Mouse (Mus musculus) layer of hippocampus, postnatal 10 days (tissue): ENCODE results near the gene Blvrb. TPM values are rescaled to one million over a fixed set of nuclear protein-coding genes. Genes with fewer than 3 reads are reported as not detected.

Experiments
- DNase-seq, 2 experiments: peaks; one replicate each; pipeline ENCODE4 v3.0.0; 2021; ENCODE audit warnings: low spot score in 2 of 2
- long read RNA-seq: library from polyadenylated mRNA; stranded (forward); transcript quantifications from one replicate; pipeline ENCODE4 v2.0.0, GENCODE M21; 2023
- total RNA-seq, 2 experiments: library from RNA; stranded (reverse); gene quantifications; 2 replicates each; pipeline ENCODE4 v1.2.3; 2021

Blvrb gene
- 10 to 100 TPM; 16.5 to 17.1 TPM for total RNA-seq
- long read RNA-seq, transcript Blvrb-201 (5 exons, 1,028 nt): major isoform, 17 of 17 reads
- long read RNA-seq, partial matches to known transcripts: 0 of 17 reads
- long read RNA-seq, other reads (novel, unspliced or antisense): 0 of 17 reads

DNA sequence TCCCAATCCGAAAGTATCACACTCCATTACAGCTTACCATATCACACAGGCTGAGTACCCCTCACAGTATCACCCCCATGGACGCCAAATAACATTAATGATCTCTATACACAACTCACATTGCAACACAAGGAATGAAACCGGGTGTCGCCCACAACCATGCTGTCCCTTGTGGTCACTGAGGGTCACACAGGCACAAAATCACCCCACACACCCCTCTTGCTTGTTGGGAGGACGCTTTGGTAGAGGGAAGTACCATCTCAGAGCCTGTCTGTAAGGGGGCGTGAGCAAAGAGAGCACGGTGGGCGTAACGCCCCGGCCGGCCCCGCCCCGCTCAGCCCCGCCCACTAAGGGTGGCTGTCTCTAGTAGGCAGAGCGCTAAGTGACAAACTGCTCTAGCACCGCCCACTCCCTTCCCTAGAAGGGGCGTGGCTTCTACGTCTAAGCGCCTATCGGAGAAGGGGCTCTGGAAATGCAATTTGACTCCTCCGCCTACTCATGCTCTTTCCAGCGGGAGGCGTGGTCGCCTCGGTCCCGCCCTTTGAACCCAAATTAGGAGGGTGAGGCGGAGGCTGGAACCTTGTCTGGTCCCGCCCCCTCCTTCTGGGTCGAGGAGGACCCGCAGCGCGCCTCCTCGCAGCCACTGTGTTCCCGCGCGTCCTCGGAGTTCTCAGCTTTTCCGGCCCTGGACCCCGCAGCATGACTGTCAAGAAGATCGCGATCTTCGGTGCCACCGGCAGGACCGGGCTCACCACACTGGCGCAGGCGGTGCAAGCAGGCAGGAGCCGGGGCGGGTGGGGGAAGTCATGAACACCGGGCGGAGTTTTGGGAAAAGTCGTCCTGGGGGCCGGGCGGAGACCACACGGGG is at the start of gene Blvrb, which contains the start of gene Sptbn4:
TSS of gene Blvrb (plus strand) at position 560 of the 868 bp plus-strand sequence.
TSS of gene Sptbn4 (minus strand) at position 268 of the 868 bp plus-strand sequence.
- peak; percentile 96 for DNase-seq

DNA sequence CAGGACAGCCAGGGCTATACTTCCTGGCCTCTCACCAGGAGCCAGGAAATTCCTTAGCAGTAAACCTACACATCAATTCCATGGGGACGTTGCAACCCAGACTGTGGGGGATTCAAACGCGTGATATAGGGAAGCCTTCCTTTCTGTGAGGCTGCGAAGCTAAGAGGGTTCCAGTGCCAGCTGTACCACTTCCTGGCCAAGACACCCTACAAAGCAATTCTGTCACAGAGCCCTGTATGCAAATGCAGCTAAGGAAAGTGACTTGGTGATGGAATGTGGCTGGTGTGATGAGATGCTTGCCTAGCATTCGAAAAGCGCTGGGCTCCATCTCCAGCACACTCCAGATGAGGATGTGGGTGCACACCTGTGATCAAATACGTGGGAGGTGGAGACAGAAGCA is 47.2 kb upstream of the Blvrb start:
- no peak for DNase-seq

DNA sequence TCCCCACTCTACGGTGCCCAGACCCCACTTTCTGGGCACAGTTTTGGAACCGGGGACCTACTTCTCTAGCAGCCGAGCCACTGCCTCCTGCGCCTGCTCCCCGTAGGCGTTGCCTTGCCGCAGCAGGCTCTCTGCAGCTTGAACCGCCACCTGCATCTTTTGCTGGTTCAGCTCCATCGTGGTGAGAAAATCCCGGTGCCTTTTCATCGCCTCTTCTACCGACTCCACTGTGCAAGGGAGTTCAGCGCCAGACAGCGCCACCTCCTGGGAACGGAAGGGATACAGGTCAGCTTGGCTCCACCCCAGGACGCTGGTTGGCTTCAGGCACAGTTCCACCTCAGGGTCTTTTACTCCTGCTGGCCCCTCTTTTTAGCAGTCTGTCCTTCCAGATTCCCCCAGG is 45.1 kb upstream of the Blvrb start:
- DNase-seq: peak; percentile 77 to 79

- peak in 1 of 2 experiments; percentile 29 for DNase-seq
These were observed 43.4 kb upstream of the Blvrb start for GRCm38 (mm10) chr7:27404203-27404942.

- no peak for DNase-seq
These were observed 41.3 kb upstream of the Blvrb start for GRCm38 (mm10) chr7:27406481-27406880.

GRCm38 (mm10) chr7:27407816-27408215 is 40.0 kb upstream of the Blvrb start:
- no peak for DNase-seq

DNA sequence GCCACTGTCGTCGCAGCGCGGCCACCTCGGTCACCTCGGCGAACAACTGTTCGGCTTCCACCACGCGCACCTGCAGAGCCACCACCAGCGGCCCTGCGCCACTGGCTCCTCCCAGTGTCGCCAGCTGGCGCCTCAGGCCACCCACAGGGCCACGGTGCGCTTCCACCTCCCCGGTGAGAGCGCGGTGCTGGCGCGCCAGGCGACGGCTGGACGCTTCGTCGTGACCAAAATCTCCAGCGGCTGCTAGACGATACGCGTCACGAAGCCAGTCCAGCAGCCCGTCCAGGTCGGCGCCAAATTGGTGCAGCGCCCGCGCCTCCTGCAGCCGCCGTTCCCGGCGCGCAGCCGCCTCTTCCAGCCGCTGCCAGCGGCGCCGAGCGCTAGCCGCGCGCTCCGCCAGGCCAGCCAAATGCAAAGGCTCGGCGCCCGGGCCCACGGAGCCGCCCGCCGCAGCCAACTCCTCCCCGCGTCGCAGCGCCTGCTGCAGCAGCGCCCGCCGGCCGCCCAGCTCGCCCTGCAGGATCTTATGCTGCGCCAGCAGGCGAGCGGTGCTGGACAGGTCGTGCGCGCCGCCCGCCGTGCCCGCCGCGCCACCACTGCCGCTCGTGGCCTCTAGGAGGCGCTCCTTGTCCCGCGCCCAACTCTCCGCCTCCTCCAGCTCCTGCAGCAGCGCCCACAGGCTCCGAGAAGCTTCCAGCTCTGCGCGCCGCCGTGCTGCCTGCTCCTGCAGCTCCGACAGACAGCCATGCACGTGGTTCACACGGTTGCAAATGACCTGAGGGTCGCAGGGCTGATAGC is 39.2 kb upstream of the Blvrb start:
- DNase-seq: peak; percentile 77 to 86

GRCm38 (mm10) chr7:27417151-27417550 is 30.6 kb upstream of the Blvrb start:
- no peak for DNase-seq

- no peak for DNase-seq
These were observed 28.7 kb upstream of the Blvrb start for GRCm38 (mm10) chr7:27419101-27419500.

DNA sequence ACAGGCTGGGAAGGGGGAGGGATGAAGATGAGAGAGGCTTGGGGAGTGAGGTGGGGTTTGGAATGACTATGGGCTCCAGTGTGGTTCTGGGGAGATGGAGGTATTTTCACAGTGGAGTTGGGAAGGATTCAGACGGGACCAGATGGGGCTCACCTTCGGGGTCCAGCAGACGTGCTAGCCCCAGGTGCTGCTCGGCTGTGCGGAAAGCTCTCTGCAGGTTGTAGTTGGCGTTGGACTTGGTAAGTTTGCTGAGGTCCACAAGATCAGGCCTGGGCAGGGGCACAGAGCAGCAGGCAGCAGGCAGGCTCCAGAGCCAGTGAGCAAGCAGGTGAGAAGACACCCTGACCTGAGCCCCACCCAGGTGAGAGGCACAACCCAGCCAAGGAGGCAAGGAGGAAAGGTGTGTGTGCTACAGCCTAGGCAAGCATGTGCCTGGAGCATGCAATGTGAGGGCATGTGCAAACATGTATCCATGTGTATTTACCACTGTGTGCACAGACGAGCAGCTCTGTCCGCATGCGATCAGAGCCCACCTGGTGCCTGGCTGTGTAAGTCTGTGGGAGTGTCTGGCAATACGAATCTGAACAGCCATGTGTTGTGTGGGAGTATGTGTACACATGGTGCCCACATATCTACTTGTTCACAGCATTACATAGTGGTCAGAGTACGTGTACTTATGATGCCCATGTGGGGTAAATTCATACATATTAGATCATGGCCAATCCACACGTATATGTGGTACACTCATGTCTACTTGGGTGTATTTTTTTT is 24.0 kb upstream of the Blvrb start:
- no peak for DNase-seq

- no peak for DNase-seq
These were observed 20.4 kb upstream of the Blvrb start for GRCm38 (mm10) chr7:27427387-27427786.

DNA sequence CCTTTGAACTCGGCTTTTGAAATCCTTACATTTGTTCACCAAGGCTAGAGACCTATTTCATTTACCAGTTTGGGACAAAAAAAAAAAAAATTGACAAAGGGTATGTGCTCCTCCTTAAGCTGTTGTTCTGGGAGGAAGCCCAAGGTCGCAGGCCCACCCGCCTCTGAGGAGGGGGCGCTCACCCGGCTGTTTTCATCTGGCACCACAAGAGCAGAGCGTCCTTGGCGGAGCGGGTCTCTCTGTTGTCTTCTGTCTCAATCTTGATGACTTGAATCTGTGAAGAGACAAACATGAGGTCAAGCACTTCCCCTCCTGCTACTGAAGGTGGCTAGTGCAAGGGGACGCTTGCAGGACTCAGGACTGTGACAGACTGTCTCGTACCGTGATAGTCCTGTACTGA is 19.8 kb upstream of the Blvrb start:
- no peak for DNase-seq

DNA sequence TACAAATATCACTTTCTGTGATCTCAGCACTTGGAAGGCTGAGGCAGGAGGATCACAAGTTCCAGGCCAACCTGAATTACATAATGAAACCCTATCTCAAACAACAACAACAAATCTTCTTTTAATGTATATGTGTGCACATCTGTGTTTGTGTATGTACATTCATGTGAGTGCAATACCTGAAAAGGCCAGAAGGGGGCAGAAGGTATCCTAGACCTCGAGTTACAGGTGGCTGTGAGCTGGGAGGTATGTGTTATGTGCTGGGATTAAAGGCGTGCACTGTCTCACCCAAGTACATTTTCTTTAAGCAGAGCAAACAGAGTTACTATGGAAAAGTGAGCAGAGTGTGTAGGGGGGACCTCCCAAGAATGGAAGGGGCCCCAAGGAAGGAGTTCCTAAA is 18.6 kb upstream of the Blvrb start:
- no peak for DNase-seq

DNA sequence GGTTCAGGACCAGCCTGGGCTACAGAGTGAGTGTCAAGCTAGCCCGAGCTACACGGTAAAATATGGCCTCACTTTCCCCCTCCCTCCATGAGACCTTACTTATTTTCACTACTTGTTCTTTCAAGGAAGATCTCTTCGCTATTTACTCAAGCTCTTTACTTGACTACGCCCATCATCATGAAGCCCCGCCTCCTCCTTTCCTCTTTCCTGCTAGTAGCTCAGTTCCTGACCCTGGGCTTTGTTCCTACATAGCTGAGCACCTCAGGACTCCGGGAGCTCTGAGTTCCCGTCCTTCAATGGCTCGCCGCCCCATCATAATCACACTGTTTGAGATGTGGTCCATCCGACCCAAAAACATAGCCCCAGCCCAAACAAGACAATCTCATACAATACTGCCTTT is 14.4 kb upstream of the Blvrb start:
- no peak for DNase-seq

DNA sequence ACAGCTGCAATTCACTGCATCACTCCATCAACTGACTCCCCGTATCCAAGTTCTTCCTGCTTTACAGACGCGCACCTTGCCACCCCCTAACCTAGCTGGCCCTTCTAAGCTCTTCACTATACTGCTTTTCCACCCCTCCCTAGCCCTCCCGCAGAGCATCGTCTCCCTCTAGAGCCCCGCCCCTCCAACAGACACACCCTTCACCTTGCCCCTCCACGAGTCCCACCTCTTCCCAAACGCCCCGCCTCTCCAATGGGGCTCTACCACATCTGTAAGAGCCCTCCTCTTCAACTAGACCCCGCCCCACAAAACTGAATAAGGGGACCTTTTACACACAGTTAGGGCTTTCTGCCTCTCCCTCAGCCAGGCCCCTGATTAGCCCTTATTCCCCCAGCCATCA is 14.0 kb upstream of the Blvrb start:
- no peak for DNase-seq

DNA sequence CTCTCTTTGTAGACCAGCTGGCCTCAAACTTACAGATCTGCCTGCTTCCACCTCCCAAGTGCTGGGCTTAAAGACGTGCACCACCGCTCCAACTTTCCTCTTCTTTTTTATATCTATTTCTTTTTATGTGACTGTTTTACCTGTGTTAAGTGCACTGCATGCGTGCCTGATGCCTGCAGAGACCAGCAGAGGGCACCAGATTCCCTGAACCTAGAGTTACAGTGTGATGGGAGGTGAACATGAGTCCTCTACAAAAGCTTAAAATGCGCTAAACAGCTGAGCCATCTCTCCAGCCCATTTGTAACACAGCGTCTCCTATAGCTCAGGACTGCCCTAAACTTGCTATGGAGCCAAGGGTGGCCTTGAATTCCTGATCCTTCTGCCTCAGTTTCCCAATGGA is 10.2 kb upstream of the Blvrb start:
- no peak for DNase-seq

DNA sequence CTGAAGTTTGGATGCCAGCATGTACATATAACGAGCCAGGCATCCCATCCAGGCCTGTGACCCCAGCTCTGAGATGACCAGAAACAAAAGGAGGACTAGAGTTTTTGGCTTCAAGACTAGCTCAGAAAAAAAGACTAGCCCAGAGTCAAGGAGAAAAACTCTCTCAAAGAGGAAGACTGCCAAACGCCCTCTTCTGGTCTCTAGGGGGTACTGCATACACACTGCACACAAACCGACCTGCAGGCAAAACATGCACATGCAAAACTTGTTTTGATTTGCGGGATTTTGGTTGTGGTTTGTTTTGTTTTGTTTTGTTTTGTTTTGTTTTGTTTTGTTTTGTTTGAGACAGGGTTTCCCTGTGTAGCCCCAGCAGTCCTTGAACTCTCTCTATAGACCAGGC is 7.8 kb upstream of the Blvrb start:
- DNase-seq: no peak

DNA sequence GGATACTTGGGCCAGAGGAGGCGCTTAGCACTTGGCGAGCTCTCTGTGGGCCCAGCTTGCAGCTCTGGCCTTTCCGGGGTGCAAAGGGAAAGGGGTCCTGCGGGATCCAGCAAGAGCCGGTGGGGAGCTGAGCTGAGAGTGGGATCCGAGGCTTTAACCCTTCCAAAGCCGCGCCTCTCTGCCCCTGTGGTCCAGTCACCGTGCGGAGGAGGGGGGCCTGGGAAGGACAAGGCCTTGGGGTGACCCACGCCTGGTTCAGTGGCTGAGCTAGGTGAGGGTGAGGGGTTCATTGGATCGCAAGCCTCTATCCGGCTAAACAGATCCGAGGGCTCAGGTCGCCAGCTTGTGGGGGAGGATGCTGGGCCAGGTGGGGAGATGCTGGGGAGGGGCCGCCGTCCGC is 1.7 kb upstream of the Blvrb start:
- DNase-seq: peak; percentile 32 to 43

- peak; percentile 60 to 73 for DNase-seq
These were observed 1.0 kb upstream of the Blvrb start for GRCm38 (mm10) chr7:27446521-27447418.
